Mouse (Mus musculus) hindbrain, embryonic 11.5 days (tissue): ENCODE results near the gene Clec16a. TPM values are rescaled to one million over a fixed set of nuclear protein-coding genes. Genes with fewer than 3 reads are reported as not detected.

Source experiments
- ATAC-seq: fragments of 200-750 bp; cut with Nextera tagmentation; 2 replicates; pipeline ENCODE4 v1.8.0; 2017; ENCODE audit warnings: mild to moderate bottlenecking, moderate TSS enrichment, moderate library complexity; ENCODE audit not compliant: low FRiP score
- DNase-seq: peaks from one replicate; pipeline ENCODE4 v3.0.0-alpha.2; 2015; ENCODE audit warnings: low spot score
- H3K27ac ChIP-seq: fragments of 300-500 bp; sonication (generic); 2 replicates; pipeline ENCODE4 v1.5.1; 2014; ENCODE audit warnings: mild to moderate bottlenecking, low read depth, low read length
- H3K27me3 ChIP-seq: fragments of 300-500 bp; sonication (generic); 2 replicates; pipeline ENCODE4 v1.6.1; 2014; ENCODE audit warnings: mild to moderate bottlenecking, low read length, moderate library complexity, mixed read lengths; ENCODE audit not compliant: control insufficient read depth, insufficient read depth
- H3K36me3 ChIP-seq: fragments of 300-500 bp; sonication (generic); 2 replicates; pipeline ENCODE4 v1.6.1; 2014; ENCODE audit warnings: mild to moderate bottlenecking, low read length, moderate library complexity, mixed read lengths; ENCODE audit not compliant: control insufficient read depth, insufficient read depth
- H3K4me1 ChIP-seq: fragments of 300-500 bp; sonication (generic); replicated peaks from 2 replicates; pipeline ENCODE4 v1.6.1; 2014; ENCODE audit warnings: low read length, mixed read lengths; ENCODE audit not compliant: control insufficient read depth, insufficient read depth
- H3K4me2 ChIP-seq: fragments of 300-500 bp; sonication (generic); replicated peaks from 2 replicates; pipeline ENCODE4 v1.6.1; 2014; ENCODE audit warnings: mild to moderate bottlenecking, low read depth, low read length
- H3K4me3 ChIP-seq: fragments of 300-500 bp; sonication (generic); 2 replicates; pipeline ENCODE4 v1.5.1; 2014; ENCODE audit warnings: low read depth, low read length
- H3K9ac ChIP-seq: fragments of 300-500 bp; sonication (generic); 2 replicates; pipeline ENCODE4 v1.6.1; 2014; ENCODE audit warnings: low read depth, low read length
- H3K9me3 ChIP-seq: fragments of 300-500 bp; sonication (generic); 2 replicates; pipeline ENCODE4 v1.6.1; 2016; ENCODE audit warnings: low read length; ENCODE audit not compliant: control insufficient read depth
- WGBS: fragments of 180-500 bp; shearing (Covaris S2); extraction: QIAGEN DNeasy Blood & Tissue Kit; methylation state at CpG from one replicate; pipeline ENCODE4 v1.1.7; 2014; 5-methylcytosine and 5-hydroxymethylcytosine counted together
- polyA plus RNA-seq: library from polyadenylated mRNA; unstranded; fragments of >200 nt; fragmentation: Nextera tagmentation; extraction: Ambion mirVana; gene quantifications from 2 replicates; pipeline ENCODE4 v1.2.1, GENCODE M21; 2014

Gene Clec16a
- 47.5 and 55.7 TPM in 2 replicates for polyA plus RNA-seq

- ATAC-seq = peak; percentile 91
These were observed at the start of gene Clec16a for GRCm38 (mm10) chr16:10544995-10545622. TSS of gene Clec16a (plus strand) at chr16:10545339.

GRCm38 (mm10) chr16:10495824-10496298 lies 49.3 kb upstream of the Clec16a start:
- ATAC-seq (no peak), DNase-seq (no peak)
- H3K27me3 ChIP-seq = no peaks in the 10 kb centered on the region
- 71% methylated on average over 2 of the region's 2 CpGs for WGBS
- no peaks in the 10 kb centered on the region for H3K36me3 ChIP-seq
- no peak overlapping the region for H3K9ac ChIP-seq
- no peak overlapping the region for H3K27ac ChIP-seq
- no peaks in the 10 kb centered on the region for H3K9me3 ChIP-seq
- no peaks in the 10 kb centered on the region for H3K4me1 ChIP-seq
- no peak overlapping the region for H3K4me2 ChIP-seq
- H3K4me3 ChIP-seq = no peak overlapping the region

More at GRCm38 (mm10) chr16:10544995-10545622, at the start of gene Clec16a:
- no peak within 1 kb of the TSS for H3K27ac ChIP-seq
- H3K9me3 ChIP-seq = no peaks in the 10 kb centered on the region
- under 1% methylated on average over 58 of the region's 58 CpGs for WGBS
- DNase-seq = peak; percentile 96
- peak within 1 kb of the TSS; percentile 77 for H3K9ac ChIP-seq
- no peaks in the 10 kb centered on the region for H3K27me3 ChIP-seq
- peak within 1 kb of the TSS; percentile 91 for H3K4me3 ChIP-seq
- peak within 1 kb of the TSS; percentile 73 for H3K4me2 ChIP-seq
- H3K36me3 ChIP-seq = no peaks in the 10 kb centered on the region
- peaks cover 10% of the 10 kb centered on the region for H3K4me1 ChIP-seq

- no peaks in the 10 kb centered on the region for H3K9me3 ChIP-seq
- no peak for DNase-seq
- no peaks in the 10 kb centered on the region for H3K36me3 ChIP-seq
- H3K4me2 ChIP-seq = no peak overlapping the region
- no peak overlapping the region for H3K4me3 ChIP-seq
- H3K4me1 ChIP-seq = no peaks in the 10 kb centered on the region
- no peak overlapping the region for H3K27ac ChIP-seq
- no peak overlapping the region for H3K9ac ChIP-seq
- 82% methylated on average over 5 of the region's 5 CpGs for WGBS
- no peak for ATAC-seq
- H3K27me3 ChIP-seq = no peaks in the 10 kb centered on the region
These were observed 47.0 kb upstream of the Clec16a start for GRCm38 (mm10) chr16:10498096-10498602.

GRCm38 (mm10) chr16:10499122-10499521 lies 46.0 kb upstream of the Clec16a start:
- H3K9ac ChIP-seq = no peak overlapping the region
- H3K27me3 ChIP-seq = no peaks in the 10 kb centered on the region
- no peak overlapping the region for H3K27ac ChIP-seq
- no peaks in the 10 kb centered on the region for H3K4me1 ChIP-seq
- DNase-seq = no peak
- H3K4me2 ChIP-seq = no peak overlapping the region
- no peaks in the 10 kb centered on the region for H3K9me3 ChIP-seq
- no peaks in the 10 kb centered on the region for H3K36me3 ChIP-seq
- WGBS = 59% methylated on average over 1 of the region's 1 CpGs
- H3K4me3 ChIP-seq = no peak overlapping the region
- no peak for ATAC-seq

GRCm38 (mm10) chr16:10501865-10502264 lies 43.3 kb upstream of the Clec16a start:
- Histone ChIP-seq H3K27me3 (no peaks in the 10 kb centered on the region), H3K9ac (no peak overlapping the region), H3K36me3 (no peaks in the 10 kb centered on the region), H3K9me3 (no peaks in the 10 kb centered on the region), H3K4me3 (no peak overlapping the region), H3K4me2 (no peak overlapping the region), H3K4me1 (no peaks in the 10 kb centered on the region), H3K27ac (no peak overlapping the region)
- ATAC-seq (no peak), DNase-seq (peak; percentile 68)
- 16% methylated on average over 8 of the region's 8 CpGs for WGBS

GRCm38 (mm10) chr16:10503058-10503457 lies 42.1 kb upstream of the Clec16a start:
- no peak for ATAC-seq
- 68% methylated on average over 2 of the region's 2 CpGs for WGBS

GRCm38 (mm10) chr16:10507445-10507844 lies 37.7 kb upstream of the Clec16a start:
- H3K9me3 ChIP-seq = no peaks in the 10 kb centered on the region
- ATAC-seq (no peak), DNase-seq (no peak)
- no peak overlapping the region for H3K4me2 ChIP-seq
- H3K27me3 ChIP-seq = no peaks in the 10 kb centered on the region
- H3K36me3 ChIP-seq = no peaks in the 10 kb centered on the region
- no peak overlapping the region for H3K27ac ChIP-seq
- H3K4me3 ChIP-seq = no peak overlapping the region
- H3K4me1 ChIP-seq = no peaks in the 10 kb centered on the region
- H3K9ac ChIP-seq = no peak overlapping the region
- 72% methylated on average over 4 of the region's 4 CpGs for WGBS

More at GRCm38 (mm10) chr16:10503058-10503457, 42.1 kb upstream of the Clec16a start:
- H3K27me3 ChIP-seq = no peaks in the 10 kb centered on the region
- no peaks in the 10 kb centered on the region for H3K9me3 ChIP-seq
- H3K9ac ChIP-seq = no peak overlapping the region
- no peak overlapping the region for H3K27ac ChIP-seq
- H3K4me3 ChIP-seq = no peak overlapping the region
- no peak for DNase-seq
- H3K36me3 ChIP-seq = no peaks in the 10 kb centered on the region
- no peaks in the 10 kb centered on the region for H3K4me1 ChIP-seq
- no peak overlapping the region for H3K4me2 ChIP-seq

- H3K27ac ChIP-seq = no peak overlapping the region
- ATAC-seq = no peak
- no peaks in the 10 kb centered on the region for H3K36me3 ChIP-seq
- WGBS = 66% methylated on average over 6 of the region's 6 CpGs
- H3K9ac ChIP-seq = no peak overlapping the region
- DNase-seq = no peak
- no peak overlapping the region for H3K4me2 ChIP-seq
- H3K4me3 ChIP-seq = no peak overlapping the region
- H3K27me3 ChIP-seq = no peaks in the 10 kb centered on the region
- no peaks in the 10 kb centered on the region for H3K4me1 ChIP-seq
- no peaks in the 10 kb centered on the region for H3K9me3 ChIP-seq
These were observed 36.4 kb upstream of the Clec16a start for GRCm38 (mm10) chr16:10508691-10509090.
